Mouse (Mus musculus) G1E (cell line): ENCODE data around the gene Hexim1. TPM values are rescaled to one million over a fixed set of nuclear protein-coding genes. Genes with fewer than 3 reads are reported as not detected.

Source experiments
- ATAC-seq: 2 replicates; pipeline ENCODE4 v1.8.0; 2016; ENCODE audit warnings: mild to moderate bottlenecking; ENCODE audit not compliant: insufficient number of reproducible peaks, poor library complexity, low FRiP score, severe bottlenecking; ENCODE audit errors: extremely low read depth
- DNase-seq: peaks from one replicate; pipeline ENCODE4 v3.0.0; 2012; ENCODE audit warnings: low spot score
- H3K27me3 ChIP-seq: 2 replicates; pipeline ENCODE4 v1.6.1; 2012; ENCODE audit warnings: mild to moderate bottlenecking, low read length, inconsistent platforms; ENCODE audit not compliant: insufficient read depth
- H3K36me3 ChIP-seq: replicated peaks from 2 replicates; pipeline ENCODE3; 2012; ENCODE audit warnings: mild to moderate bottlenecking, inconsistent platforms
- H3K4me1 ChIP-seq: 2 replicates; pipeline ENCODE4 v1.6.1; 2012; ENCODE audit warnings: low read depth, low read length, inconsistent platforms, mixed read lengths; ENCODE audit not compliant: insufficient read depth
- H3K4me3 ChIP-seq: 2 replicates; pipeline ENCODE4 v1.5.1; 2012; ENCODE audit warnings: low read depth, mild to moderate bottlenecking, inconsistent platforms, low read length, moderate library complexity, mixed read lengths
- H3K9me3 ChIP-seq: replicated peaks from 2 replicates; pipeline ENCODE4 v1.6.1; 2012; ENCODE audit warnings: inconsistent platforms
- CTCF ChIP-seq: IDR thresholded peaks from 2 replicates; pipeline ENCODE4 v1.5.1; 2012; ENCODE audit warnings: low read depth, low read length, inconsistent platforms, mixed read lengths
- GATA1 ChIP-seq: IDR thresholded peaks from 2 replicates; pipeline ENCODE4 v1.6.1; 2012; ENCODE audit warnings: borderline replicate concordance, low read length, inconsistent platforms, mixed read lengths
- GATA2 ChIP-seq: IDR thresholded peaks from 2 replicates; pipeline ENCODE4 v1.6.1; 2012; ENCODE audit warnings: low read depth, low read length, inconsistent platforms, borderline replicate concordance
- POLR2AphosphoS5 ChIP-seq: IDR thresholded peaks from 2 replicates; pipeline ENCODE4 v1.6.1; 2012; ENCODE audit warnings: low read depth, low read length, inconsistent platforms; ENCODE audit not compliant: insufficient replicate concordance
- TAL1 ChIP-seq: conservative IDR thresholded peaks from 2 replicates; pipeline ENCODE4 v1.6.1; 2012; ENCODE audit warnings: low read depth, low read length, inconsistent platforms, mixed read lengths
- polyA plus RNA-seq: library from polyadenylated mRNA; stranded (reverse); fragments of >175 nt; gene quantifications from 2 replicates; pipeline ENCODE4 v1.2.3, GENCODE M21; 2012
- total RNA-seq, 2 experiments: library from RNA; stranded (forward) in 1 of 2; stranded (reverse) in 1 of 2; fragments of 200-1000 nt in 1 of 2; fragments of >200 nt in 1 of 2; fragmentation: Nextera tagmentation in 1 of 2; gene quantifications; 2 replicates each; pipeline ENCODE4 v1.2.3; 2014 to 2017

Gene Hexim1
- total and polyA plus RNA-seq, 3 experiments = 16.6 to 39.4 (median 25.7) TPM

- Histone ChIP-seq H3K9me3 (peaks cover 5% of the 10 kb centered on the region), H3K27me3 (peaks cover 8% of the 10 kb centered on the region), H3K4me3 (no peak overlapping the region), H3K36me3 (no peaks in the 10 kb centered on the region), H3K4me1 (peaks cover 19% of the 10 kb centered on the region)
- DNase-seq (no peak), ATAC-seq (no peak)
- TF ChIP-seq GATA1 (no peak), TAL1 (no peak), CTCF (no peak)
Observed at GRCm38 (mm10) chr11:103161449-103161848, 45.4 kb downstream of the Hexim1 start.

GRCm38 (mm10) chr11:103162132-103162531 is 46.1 kb downstream of the Hexim1 start:
- H3K27me3 ChIP-seq = peaks cover 10% of the 10 kb centered on the region
- DNase-seq (no peak), ATAC-seq (no peak)
- H3K9me3 ChIP-seq = peaks cover 5% of the 10 kb centered on the region
- TF ChIP-seq TAL1 = no peak
- no peak for TF ChIP-seq POLR2AphosphoS5
- TF ChIP-seq CTCF = 0 out of 2 replicates have a peak, but pooled peaks have one; percentile 29
- no peak for TF ChIP-seq GATA1
- TF ChIP-seq GATA2 = no peak
- H3K36me3 ChIP-seq = no peaks in the 10 kb centered on the region
- no peak overlapping the region for H3K4me3 ChIP-seq
- peaks cover 19% of the 10 kb centered on the region for H3K4me1 ChIP-seq

- Histone ChIP-seq H3K9me3 (peaks cover 5% of the 10 kb centered on the region), H3K4me1 (peaks cover 11% of the 10 kb centered on the region), H3K27me3 (peaks cover 10% of the 10 kb centered on the region), H3K36me3 (no peaks in the 10 kb centered on the region), H3K4me3 (no peak overlapping the region)
- DNase-seq (no peak), ATAC-seq (no peak)
- TF ChIP-seq GATA1 (no peak), TAL1 (no peak), CTCF (no peak), POLR2AphosphoS5 (no peak), GATA2 (no peak)
Observed at GRCm38 (mm10) chr11:103164391-103164790, 48.4 kb downstream of the Hexim1 start.

GRCm38 (mm10) chr11:103168690-103169390 is 52.8 kb downstream of the Hexim1 start:
- H3K27me3 ChIP-seq = peaks cover 16% of the 10 kb centered on the region
- no peaks in the 10 kb centered on the region for H3K36me3 ChIP-seq
- TF ChIP-seq CTCF (peak; percentile 96), GATA2 (no peak)
- ATAC-seq (no peak), DNase-seq (no peak)
- no peak overlapping the region for H3K4me3 ChIP-seq
- peaks cover 28% of the 10 kb centered on the region for H3K4me1 ChIP-seq
- H3K9me3 ChIP-seq = peaks cover 15% of the 10 kb centered on the region

Other genes starting within 250 kb of the Hexim1 start
- 109 and 134 TPM in 2 replicates for gene Eftud2, start 235.2 kb upstream of the Hexim1 start, total RNA-seq (2014; fragmentation: Nextera tagmentation)
- 171 and 175 TPM in 2 replicates for gene Eftud2, start 235.2 kb upstream of the Hexim1 start, total RNA-seq (2017)
- gene Eftud2, start 235.2 kb upstream of the Hexim1 start, polyA plus RNA-seq = 257 and 335 TPM in 2 replicates
- gene Ccdc103, start 235.0 kb upstream of the Hexim1 start, total RNA-seq (2014; fragmentation: Nextera tagmentation) = 0.87 TPM in 1 of 2 replicates, not detected in the other
- 0.23 and 0.87 TPM in 2 replicates for gene Ccdc103, start 235.0 kb upstream of the Hexim1 start, total RNA-seq (2017)
- gene Ccdc103, start 235.0 kb upstream of the Hexim1 start, polyA plus RNA-seq = 0.09 TPM in 1 of 2 replicates, not detected in the other
- gene Fam187a, start 231.1 kb upstream of the Hexim1 start, total RNA-seq (2014; fragmentation: Nextera tagmentation) = not detected in 2 replicates
- 0.16 TPM in 1 of 2 replicates, not detected in the other for gene Fam187a, start 231.1 kb upstream of the Hexim1 start, total RNA-seq (2017)
- gene Fam187a, start 231.1 kb upstream of the Hexim1 start, polyA plus RNA-seq = not detected in 2 replicates
- not detected in 2 replicates for gene Gfap, start 215.3 kb upstream of the Hexim1 start, total RNA-seq (2014; fragmentation: Nextera tagmentation)
- 0.06 TPM in 1 of 2 replicates, not detected in the other for gene Gfap, start 215.3 kb upstream of the Hexim1 start, total RNA-seq (2017)
- not detected in 2 replicates for gene Gfap, start 215.3 kb upstream of the Hexim1 start, polyA plus RNA-seq
- gene Kif18b, start 191.1 kb upstream of the Hexim1 start, total RNA-seq (2014; fragmentation: Nextera tagmentation) = 58.4 and 76.2 TPM in 2 replicates
- gene Kif18b, start 191.1 kb upstream of the Hexim1 start, total RNA-seq (2017) = 25.5 and 28.1 TPM in 2 replicates
- 35.3 and 42.6 TPM in 2 replicates for gene Kif18b, start 191.1 kb upstream of the Hexim1 start, polyA plus RNA-seq
- not detected in 2 replicates for gene C1ql1, start 169.5 kb upstream of the Hexim1 start, total RNA-seq (2014; fragmentation: Nextera tagmentation)
- gene C1ql1, start 169.5 kb upstream of the Hexim1 start, total RNA-seq (2017) = not detected in 2 replicates
- gene C1ql1, start 169.5 kb upstream of the Hexim1 start, polyA plus RNA-seq = not detected in 2 replicates
- gene Nmt1, start 88.0 kb upstream of the Hexim1 start, total RNA-seq (2014; fragmentation: Nextera tagmentation) = 54.2 and 83.8 TPM in 2 replicates
- gene Nmt1, start 88.0 kb upstream of the Hexim1 start, total RNA-seq (2017) = 40.0 and 51.2 TPM in 2 replicates
- gene Nmt1, start 88.0 kb upstream of the Hexim1 start, polyA plus RNA-seq = 5.9 and 9.2 TPM in 2 replicates
- gene Dcakd, start 87.9 kb upstream of the Hexim1 start, total RNA-seq (2014; fragmentation: Nextera tagmentation) = 87.1 and 95.3 TPM in 2 replicates
- gene Dcakd, start 87.9 kb upstream of the Hexim1 start, total RNA-seq (2017) = 31.1 and 36.4 TPM in 2 replicates
- gene Dcakd, start 87.9 kb upstream of the Hexim1 start, polyA plus RNA-seq = 191 and 199 TPM in 2 replicates
- gene Plcd3, start 14.6 kb upstream of the Hexim1 start, total RNA-seq (2014; fragmentation: Nextera tagmentation) = not detected in 2 replicates
- 0.06 and 0.11 TPM in 2 replicates for gene Plcd3, start 14.6 kb upstream of the Hexim1 start, total RNA-seq (2017)
- gene Plcd3, start 14.6 kb upstream of the Hexim1 start, polyA plus RNA-seq = not detected in 2 replicates
- 16.9 and 32.7 TPM in 2 replicates for gene Acbd4, start 14.5 kb upstream of the Hexim1 start, total RNA-seq (2014; fragmentation: Nextera tagmentation)
- 11.9 and 19.2 TPM in 2 replicates for gene Acbd4, start 14.5 kb upstream of the Hexim1 start, total RNA-seq (2017)
- gene Acbd4, start 14.5 kb upstream of the Hexim1 start, polyA plus RNA-seq = 22.1 and 23.2 TPM in 2 replicates
- gene Hexim2, start 16.2 kb downstream of the Hexim1 start, total RNA-seq (2014; fragmentation: Nextera tagmentation) = 6.1 and 12.7 TPM in 2 replicates
- gene Hexim2, start 16.2 kb downstream of the Hexim1 start, total RNA-seq (2017) = 8.6 and 9.0 TPM in 2 replicates
- 11.7 and 13.7 TPM in 2 replicates for gene Hexim2, start 16.2 kb downstream of the Hexim1 start, polyA plus RNA-seq
- gene Fmnl1, start 54.9 kb downstream of the Hexim1 start, total RNA-seq (2014; fragmentation: Nextera tagmentation) = 2.7 TPM in 1 of 2 replicates, not detected in the other
- 0.23 TPM in 1 of 2 replicates, not detected in the other for gene Fmnl1, start 54.9 kb downstream of the Hexim1 start, total RNA-seq (2017)
- gene Fmnl1, start 54.9 kb downstream of the Hexim1 start, polyA plus RNA-seq = 0.02 and 0.07 TPM in 2 replicates
- not detected in 2 replicates for gene 1700023F06Rik, start 92.3 kb downstream of the Hexim1 start, total RNA-seq (2014; fragmentation: Nextera tagmentation)
- not detected in 2 replicates for gene 1700023F06Rik, start 92.3 kb downstream of the Hexim1 start, total RNA-seq (2017)
- not detected in 2 replicates for gene 1700023F06Rik, start 92.3 kb downstream of the Hexim1 start, polyA plus RNA-seq
- not detected in 2 replicates for gene Spata32, start 102.2 kb downstream of the Hexim1 start, total RNA-seq (2014; fragmentation: Nextera tagmentation)
- 0.16 TPM in 1 of 2 replicates, not detected in the other for gene Spata32, start 102.2 kb downstream of the Hexim1 start, total RNA-seq (2017)
- gene Spata32, start 102.2 kb downstream of the Hexim1 start, polyA plus RNA-seq = not detected in 2 replicates
- gene Map3k14, start 151.2 kb downstream of the Hexim1 start, total RNA-seq (2014; fragmentation: Nextera tagmentation) = 10.1 and 10.8 TPM in 2 replicates
- 3.3 and 4.9 TPM in 2 replicates for gene Map3k14, start 151.2 kb downstream of the Hexim1 start, total RNA-seq (2017)
- gene Map3k14, start 151.2 kb downstream of the Hexim1 start, polyA plus RNA-seq = 9.4 and 10.8 TPM in 2 replicates
- gene Arhgap27, start 247.5 kb downstream of the Hexim1 start, total RNA-seq (2014; fragmentation: Nextera tagmentation) = 5.2 and 8.0 TPM in 2 replicates
- 11.2 and 12.6 TPM in 2 replicates for gene Arhgap27, start 247.5 kb downstream of the Hexim1 start, total RNA-seq (2017)
- gene Arhgap27, start 247.5 kb downstream of the Hexim1 start, polyA plus RNA-seq = 11.5 and 13.2 TPM in 2 replicates